Mouse (Mus musculus) limb, embryonic 13.5 days (tissue): ENCODE measurements around the gene Strn. TPM values are rescaled to one million over a fixed set of nuclear protein-coding genes. Genes with fewer than 3 reads are reported as not detected.

ENCODE experiments used
- ATAC-seq: fragments of 200-750 bp; cut with Nextera tagmentation; 2 replicates; pipeline ENCODE4 v1.8.0; 2017; ENCODE audit warnings: low read depth, moderate number of reproducible peaks, moderate TSS enrichment; ENCODE audit not compliant: low FRiP score
- H3K27ac ChIP-seq: fragments of 300-500 bp; sonication (generic); 2 replicates; pipeline ENCODE4 v1.5.1; 2015; ENCODE audit warnings: inconsistent platforms, mild to moderate bottlenecking, moderate library complexity
- H3K27me3 ChIP-seq: fragments of 300-500 bp; sonication (generic); 2 replicates; pipeline ENCODE4 v1.6.1; 2015; ENCODE audit warnings: mild to moderate bottlenecking, inconsistent platforms
- H3K36me3 ChIP-seq: fragments of 300-500 bp; sonication (generic); 2 replicates; pipeline ENCODE4 v1.6.1; 2015; ENCODE audit warnings: inconsistent platforms, mild to moderate bottlenecking, moderate library complexity
- H3K4me1 ChIP-seq: fragments of 300-500 bp; sonication (generic); 2 replicates; pipeline ENCODE4 v1.6.1; 2015; ENCODE audit warnings: inconsistent platforms
- H3K4me2 ChIP-seq: fragments of 300-500 bp; sonication (generic); replicated peaks from 2 replicates; pipeline ENCODE4 v1.6.1; 2015; ENCODE audit warnings: inconsistent platforms, mild to moderate bottlenecking, moderate library complexity
- H3K4me3 ChIP-seq: fragments of 300-500 bp; sonication (generic); 2 replicates; pipeline ENCODE4 v1.5.1; 2015; ENCODE audit warnings: moderate library complexity, mild to moderate bottlenecking, inconsistent platforms
- H3K9ac ChIP-seq: fragments of 300-500 bp; sonication (generic); 2 replicates; pipeline ENCODE4 v1.6.1; 2015; ENCODE audit warnings: mild to moderate bottlenecking, inconsistent platforms
- H3K9me3 ChIP-seq: fragments of 300-500 bp; sonication (generic); 2 replicates; pipeline ENCODE4 v1.6.1; 2016; ENCODE audit warnings: inconsistent platforms
- WGBS: fragments of 180-500 bp; shearing (Covaris S2); methylation state at CpG from one replicate; pipeline ENCODE4 v1.1.7; 2015; 5-methylcytosine and 5-hydroxymethylcytosine counted together
- polyA plus RNA-seq: library from polyadenylated mRNA; unstranded; fragments of >200 nt; fragmentation: Nextera tagmentation; extraction: Ambion mirVana; gene quantifications from 2 replicates; pipeline ENCODE4 v1.2.1, GENCODE M21; 2015

Strn gene
- polyA plus RNA-seq, 1 experiment from 2014 or later, result 5.2 TPM

GRCm38 (mm10) chr17:78609191-78609855, 127.7 kb downstream of the Strn start:
- Histone ChIP-seq H3K4me1 (peaks cover 9% of the 10 kb centered on the region; the same call in 1 of the 2 replicates), H3K9me3 (no peaks in the 10 kb centered on the region), H3K4me2 (no peak overlapping the region), H3K4me3 (no peak overlapping the region), H3K27me3 (peaks cover 7% of the 10 kb centered on the region; the same call in 1 of the 2 replicates), H3K9ac (no peak overlapping the region), H3K27ac (no peak overlapping the region), H3K36me3 (no peaks in the 10 kb centered on the region)
- WGBS, result 86% methylated on average over 13 of the region's 13 CpGs
- ATAC-seq, result no peak

- H3K9me3 ChIP-seq, result no peaks in the 10 kb centered on the region
- no peak overlapping the region for H3K4me3 ChIP-seq
- no peak overlapping the region for H3K4me2 ChIP-seq
- WGBS, result 56% methylated on average over 8 of the region's 8 CpGs
- no peak overlapping the region for H3K9ac ChIP-seq
- no peak for ATAC-seq
- peaks cover 9% of the 10 kb centered on the region; the same call in 1 of the 2 replicates for H3K4me1 ChIP-seq
- no peak overlapping the region for H3K27ac ChIP-seq
- no peaks in the 10 kb centered on the region for H3K36me3 ChIP-seq
- peaks cover 7% of the 10 kb centered on the region; the same call in 1 of the 2 replicates for H3K27me3 ChIP-seq
These were observed 128.3 kb downstream of the Strn start for GRCm38 (mm10) chr17:78608716-78609115.

- peaks cover 7% of the 10 kb centered on the region; the same call in 1 of the 2 replicates for H3K27me3 ChIP-seq
- H3K9me3 ChIP-seq, result no peaks in the 10 kb centered on the region
- H3K27ac ChIP-seq, result no peak overlapping the region
- no peak overlapping the region for H3K9ac ChIP-seq
- no peak for ATAC-seq
- no peaks in the 10 kb centered on the region for H3K36me3 ChIP-seq
- H3K4me3 ChIP-seq, result no peak overlapping the region
- 17% methylated on average over 16 of the region's 16 CpGs for WGBS
- H3K4me2 ChIP-seq, result no peak overlapping the region
- peaks cover 9% of the 10 kb centered on the region; the same call in 1 of the 2 replicates for H3K4me1 ChIP-seq
These were observed 128.8 kb downstream of the Strn start for GRCm38 (mm10) chr17:78608135-78608670.

GRCm38 (mm10) chr17:78604431-78604830, 132.6 kb downstream of the Strn start:
- Histone ChIP-seq H3K36me3 (no peaks in the 10 kb centered on the region), H3K9ac (no peak overlapping the region), H3K27ac (no peak overlapping the region), H3K4me1 (peaks cover 9% of the 10 kb centered on the region; the same call in 1 of the 2 replicates), H3K9me3 (no peaks in the 10 kb centered on the region), H3K4me3 (no peak overlapping the region), H3K27me3 (peaks cover 7% of the 10 kb centered on the region; the same call in 1 of the 2 replicates), H3K4me2 (no peak overlapping the region)
- 68% methylated on average over 6 of the region's 6 CpGs for WGBS
- ATAC-seq, result no peak

GRCm38 (mm10) chr17:78603872-78604271, 133.1 kb downstream of the Strn start:
- WGBS, result 34% methylated on average over 8 of the region's 8 CpGs
- peaks cover 9% of the 10 kb centered on the region; the same call in 1 of the 2 replicates for H3K4me1 ChIP-seq
- peaks cover 6% of the 10 kb centered on the region; the same call in 1 of the 2 replicates for H3K27me3 ChIP-seq
- no peak overlapping the region for H3K27ac ChIP-seq
- H3K9me3 ChIP-seq, result no peaks in the 10 kb centered on the region
- ATAC-seq, result no peak; the same call in 1 of the 2 replicates
- no peak overlapping the region for H3K9ac ChIP-seq
- H3K4me3 ChIP-seq, result no peak overlapping the region
- H3K4me2 ChIP-seq, result no peak overlapping the region
- no peaks in the 10 kb centered on the region for H3K36me3 ChIP-seq

- 87% methylated on average over 14 of the region's 14 CpGs for WGBS
- Histone ChIP-seq H3K9me3 (no peaks in the 10 kb centered on the region), H3K4me3 (no peak overlapping the region), H3K9ac (no peak overlapping the region), H3K4me1 (peaks cover 2% of the 10 kb centered on the region), H3K27ac (no peak overlapping the region), H3K36me3 (no peaks in the 10 kb centered on the region), H3K4me2 (no peak overlapping the region), H3K27me3 (no peaks in the 10 kb centered on the region)
- ATAC-seq, result no peak
These were observed 134.7 kb downstream of the Strn start for GRCm38 (mm10) chr17:78602316-78602715.

- Histone ChIP-seq H3K27me3 (no peaks in the 10 kb centered on the region), H3K4me1 (peaks cover 8% of the 10 kb centered on the region), H3K36me3 (no peaks in the 10 kb centered on the region), H3K9me3 (no peaks in the 10 kb centered on the region), H3K9ac (no peak overlapping the region), H3K4me2 (no peak overlapping the region), H3K4me3 (no peak overlapping the region), H3K27ac (no peak overlapping the region)
- WGBS, result 88% methylated on average over 12 of the region's 12 CpGs
- ATAC-seq, result no peak
These were observed 135.4 kb downstream of the Strn start for GRCm38 (mm10) chr17:78601601-78602000.

GRCm38 (mm10) chr17:78601042-78601441, 136.0 kb downstream of the Strn start:
- WGBS, result 72% methylated on average over 6 of the region's 6 CpGs
- Histone ChIP-seq H3K4me1 (peaks cover 8% of the 10 kb centered on the region), H3K4me2 (no peak overlapping the region), H3K9me3 (no peaks in the 10 kb centered on the region), H3K36me3 (no peaks in the 10 kb centered on the region), H3K4me3 (no peak overlapping the region), H3K9ac (no peak overlapping the region), H3K27ac (no peak overlapping the region), H3K27me3 (no peaks in the 10 kb centered on the region)
- no peak for ATAC-seq

Other genes with a start within 250 kb of the Strn start
- gene Vit, start 229.1 kb downstream of the Strn start, polyA plus RNA-seq, result 0.51 and 0.57 TPM in 2 replicates
- 13.2 and 14.3 TPM in 2 replicates for gene Heatr5b, start 98.2 kb upstream of the Strn start, polyA plus RNA-seq
- gene Gpatch11, start 98.4 kb upstream of the Strn start, polyA plus RNA-seq, result 55.4 and 56.9 TPM in 2 replicates
- gene Eif2ak2, start 145.4 kb upstream of the Strn start, polyA plus RNA-seq, result 13.5 and 16.0 TPM in 2 replicates
- gene Sult6b1, start 169.8 kb upstream of the Strn start, polyA plus RNA-seq, result not detected in 2 replicates
- gene Cebpzos, start 179.3 kb upstream of the Strn start, polyA plus RNA-seq, result 94.3 and 99.8 TPM in 2 replicates
- gene Cebpz, start 199.9 kb upstream of the Strn start, polyA plus RNA-seq, result 65.5 and 68.1 TPM in 2 replicates
- 60.0 and 61.6 TPM in 2 replicates for gene Ndufaf7, start 199.9 kb upstream of the Strn start, polyA plus RNA-seq